Mouse (Mus musculus) left cerebral cortex, postnatal 25 days (tissue): ENCODE measurements around the gene Tcf21. TPM values are rescaled to one million over a fixed set of nuclear protein-coding genes. Genes with fewer than 3 reads are reported as not detected.

Experiments used
- DNase-seq, 2 experiments: peaks; one replicate each; pipeline ENCODE4 v3.0.0; 2022; ENCODE audit warnings: low spot score in 2 of 2, mixed read lengths in 1 of 2
- intact Hi-C: fragments of 180-260 bp; cut with DNase I; formaldehyde crosslinking; loops from one replicate; pipeline ENCODE4 v1.15.1; 2025
- total RNA-seq, 2 experiments: library from RNA; stranded (reverse); gene quantifications; 2 replicates each; pipeline ENCODE4 v1.2.3; 2021

Tcf21 gene
- not detected for total RNA-seq

- intact Hi-C loops: loop anchor here (5.0 kb wide), 1 partner anchor 527 kb away; no protein-coding TSS in a partner anchor
- DNase-seq: no peak
Measured at GRCm38 (mm10) chr10:22819871-22820590, at the start of gene Tcf21. Tcf21 (minus strand) TSS chr10:22820174.

- intact Hi-C loops: no loop called here
- no peak for DNase-seq
Measured at GRCm38 (mm10) chr10:22868386-22868918, 48.5 kb upstream of the Tcf21 start.

GRCm38 (mm10) chr10:22867210-22867609 is 47.2 kb upstream of the Tcf21 start:
- no peak for DNase-seq
- intact Hi-C loops: no loop called here

GRCm38 (mm10) chr10:22858111-22858510 is 38.1 kb upstream of the Tcf21 start:
- intact Hi-C loops: no loop called here
- DNase-seq: no peak

GRCm38 (mm10) chr10:22854330-22854729 is 34.4 kb upstream of the Tcf21 start:
- no peak for DNase-seq
- intact Hi-C loops: no loop called here

GRCm38 (mm10) chr10:22845351-22845750 is 25.4 kb upstream of the Tcf21 start:
- intact Hi-C loops: loop anchor here (2.0 to 10.0 kb wide), 2 partner anchors 29 to 499 kb away; no protein-coding TSS in a partner anchor
- DNase-seq: no peak

- intact Hi-C loops: loop anchor here (2.0 to 10.0 kb wide), 2 partner anchors 28 to 500 kb away; no protein-coding TSS in a partner anchor
Measured at GRCm38 (mm10) chr10:22844731-22845130, 24.8 kb upstream of the Tcf21 start.

GRCm38 (mm10) chr10:22843440-22844361 is 23.7 kb upstream of the Tcf21 start:
- intact Hi-C loops: loop anchor here (2.0 to 10.0 kb wide), 2 partner anchors 27 to 501 kb away; no protein-coding TSS in a partner anchor
- DNase-seq: no peak

More at GRCm38 (mm10) chr10:22844731-22845130, 24.8 kb upstream of the Tcf21 start:
- no peak for DNase-seq

- intact Hi-C loops: loop anchor here (10.0 kb wide), 1 partner anchor 502 kb away; no protein-coding TSS in a partner anchor
- DNase-seq: no peak
Measured at GRCm38 (mm10) chr10:22842781-22843439, 22.9 kb upstream of the Tcf21 start.

- intact Hi-C loops: loop anchor here (10.0 kb wide), 1 partner anchor 503 kb away; no protein-coding TSS in a partner anchor
Measured at GRCm38 (mm10) chr10:22842113-22842512, 22.1 kb upstream of the Tcf21 start.

GRCm38 (mm10) chr10:22826244-22826643 is 6.3 kb upstream of the Tcf21 start:
- DNase-seq: no peak
- intact Hi-C loops: no loop called here

More at GRCm38 (mm10) chr10:22842113-22842512, 22.1 kb upstream of the Tcf21 start:
- no peak for DNase-seq

GRCm38 (mm10) chr10:22822896-22823295 is 2.9 kb upstream of the Tcf21 start:
- DNase-seq: no peak
- intact Hi-C loops: no loop called here

GRCm38 (mm10) chr10:22822486-22822885 is 2.5 kb upstream of the Tcf21 start:
- intact Hi-C loops: no loop called here
- DNase-seq: no peak

- no peak for DNase-seq
- intact Hi-C loops: no loop called here
Measured at GRCm38 (mm10) chr10:22821709-22822108, 1.7 kb upstream of the Tcf21 start.

GRCm38 (mm10) chr10:22821267-22821666 is 1.3 kb upstream of the Tcf21 start:
- no peak for DNase-seq
- intact Hi-C loops: no loop called here

- DNase-seq: no peak
- intact Hi-C loops: no loop called here
Measured at GRCm38 (mm10) chr10:22820841-22821240, 867 bp upstream of the Tcf21 start.

GRCm38 (mm10) chr10:22819239-22819870 is 619 bp downstream of the Tcf21 start:
- DNase-seq: no peak
- intact Hi-C loops: loop anchor here (5.0 kb wide), 1 partner anchor 528 kb away; no protein-coding TSS in a partner anchor

GRCm38 (mm10) chr10:22818600-22819238 is 1.3 kb downstream of the Tcf21 start:
- intact Hi-C loops: loop anchor here (5.0 kb wide), 1 partner anchor 529 kb away; no protein-coding TSS in a partner anchor
- no peak for DNase-seq
